Mouse (Mus musculus) bone marrow macrophage, adult 2 months (primary cell): ENCODE measurements around the gene Sh3rf3.

Experiments
- CTCF ChIP-seq: IDR thresholded peaks from 2 replicates; pipeline ENCODE4 v1.5.1; 2012; ENCODE audit warnings: low read depth, mild to moderate bottlenecking, low read length, moderate library complexity
- POLR2A ChIP-seq: IDR thresholded peaks from 2 replicates; pipeline ENCODE4 v1.6.1; 2012; ENCODE audit warnings: mild to moderate bottlenecking, low read depth, low read length, borderline replicate concordance

GRCm38 (mm10) chr10:58979320-58979959 lies 166.3 kb downstream of the Sh3rf3 start:
- TF ChIP-seq CTCF = no peak
- TF ChIP-seq POLR2A = no peak
